Mouse (Mus musculus): ENCODE measurements around the gene Auh.

Gene Auh

DNA sequence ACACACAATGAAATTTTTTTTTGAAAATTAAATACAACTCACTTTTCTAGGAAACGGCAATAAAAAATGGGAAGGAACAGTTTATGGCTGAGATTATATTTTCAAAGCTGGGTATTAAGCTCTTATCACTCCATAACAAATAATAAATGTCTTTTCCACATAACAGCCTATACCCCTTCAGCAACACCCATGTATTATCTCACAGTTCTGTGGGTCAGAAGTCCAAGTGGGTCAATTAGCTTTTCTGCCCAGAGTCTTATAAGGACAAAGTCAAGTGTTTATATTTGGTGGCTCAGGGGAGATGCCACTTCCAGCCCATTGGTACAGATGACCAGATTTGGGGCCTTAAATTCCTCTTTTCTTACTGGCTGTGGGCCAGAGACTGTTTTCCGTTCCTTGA is 129.4 kb downstream of the Auh start:
- DNase-seq (ENCODE audit: low spot score), result no peak

DNA sequence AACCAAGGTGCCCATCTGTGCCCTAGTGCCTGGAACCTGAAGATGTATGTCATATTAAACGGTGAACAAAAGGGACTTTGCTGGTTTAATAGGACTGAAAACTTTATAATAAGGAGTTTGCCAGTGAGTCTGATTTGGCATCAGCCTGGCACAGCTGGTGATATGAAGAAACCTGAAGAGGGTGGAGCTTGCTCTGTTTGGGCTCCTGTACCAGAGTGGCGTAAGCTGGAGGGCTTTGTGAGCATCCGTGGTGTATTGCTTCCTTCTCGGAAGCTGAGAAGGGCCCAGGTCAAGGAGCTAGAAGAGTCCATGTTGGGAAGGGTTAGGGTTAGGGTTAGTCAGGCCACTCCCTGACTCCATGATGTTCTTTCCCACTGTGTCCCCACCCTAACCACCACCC is 135.2 kb downstream of the Auh start:
- no peak for DNase-seq (ENCODE audit: low spot score)

DNA sequence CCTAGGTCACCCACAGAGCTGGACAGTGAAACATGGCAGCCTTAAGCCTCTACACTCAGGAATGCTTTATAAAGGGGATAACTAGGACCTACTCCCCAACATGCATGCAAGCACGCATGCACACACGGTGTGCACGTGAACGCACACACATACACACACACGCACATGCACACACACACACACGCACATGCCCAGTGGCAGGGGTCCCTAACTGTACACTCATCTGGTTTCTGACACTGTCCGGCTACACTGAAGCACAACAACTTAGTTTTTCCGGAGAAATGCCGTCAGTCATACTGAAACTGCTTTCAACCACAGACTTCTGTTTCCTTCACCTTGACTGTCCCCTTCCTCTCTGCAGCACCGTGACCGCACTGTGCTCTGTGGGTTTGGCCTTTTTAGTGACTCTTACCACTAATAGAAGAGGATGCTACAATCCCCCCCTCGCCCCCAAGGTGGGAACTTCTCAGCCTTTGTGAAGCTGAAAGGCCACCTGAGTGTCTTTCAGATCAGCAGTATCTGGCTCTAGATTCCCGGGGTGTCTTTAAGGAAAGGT is 136.0 kb downstream of the Auh start:
- no peak for DNase-seq (ENCODE audit: low spot score)

DNA sequence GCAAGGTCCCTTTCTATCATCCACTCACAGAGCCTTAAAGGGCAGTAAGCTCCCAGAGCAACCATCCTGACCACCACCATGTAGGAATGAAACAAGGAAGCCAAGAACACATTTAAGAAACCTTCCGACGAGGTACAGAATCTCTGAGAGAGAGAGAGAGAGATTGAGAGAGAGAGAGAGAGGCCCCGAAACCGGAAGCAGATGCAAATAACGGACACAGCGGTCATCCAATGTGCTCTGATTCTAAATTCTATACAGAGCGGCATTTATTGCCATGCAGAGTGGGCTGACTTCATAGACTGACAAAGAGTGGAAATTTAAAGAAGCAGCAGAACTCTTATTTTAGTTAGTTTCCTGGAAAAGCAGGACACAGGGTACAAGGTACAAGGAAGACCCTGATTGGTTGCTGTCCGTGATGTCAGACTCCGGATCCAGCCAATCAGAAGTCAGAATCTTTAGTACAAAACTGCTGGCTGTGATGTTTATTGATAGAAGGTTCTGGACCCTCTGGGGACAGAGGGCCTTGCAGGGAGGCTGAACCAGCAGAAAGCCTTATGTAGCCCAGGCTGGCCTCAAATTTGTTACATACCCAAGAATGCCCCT is 137.1 kb downstream of the Auh start:
- DNase-seq (ENCODE audit: low spot score), result no peak

DNA sequence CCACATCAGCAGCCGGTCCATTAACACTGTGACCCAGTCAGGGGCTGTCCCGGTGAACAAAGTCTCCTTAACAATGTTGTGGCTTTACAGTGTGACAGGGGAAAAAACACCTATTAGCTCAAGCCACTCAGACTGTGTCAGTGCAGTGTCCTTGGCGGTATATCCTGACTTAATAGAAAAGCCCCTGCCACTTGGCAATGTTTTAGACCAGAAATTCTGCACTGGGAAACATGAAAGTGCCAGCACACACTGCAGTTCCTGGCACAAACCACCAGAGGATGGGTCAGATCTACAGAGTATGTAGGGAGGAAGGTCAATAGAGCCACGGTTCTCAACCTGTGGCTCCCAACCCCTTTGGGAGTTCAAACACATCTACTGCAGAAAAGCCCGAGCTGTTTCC is 138.6 kb downstream of the Auh start:
- no peak for DNase-seq (ENCODE audit: low spot score)
